Mouse (Mus musculus) left cerebral cortex, postnatal 14 days (tissue): Measurements from ENCODE around the gene Olfr889. TPM values are rescaled to one million over a fixed set of nuclear protein-coding genes. Genes with fewer than 3 reads are reported as not detected.
"Not testable (repeated sequence)": the region's sequence is repeated elsewhere in the genome, so short reads cannot be mapped to it uniquely, and the experiment has no call there.

Experiments
- DNase-seq, 2 experiments: peaks; one replicate each; pipeline ENCODE4 v3.0.0; 2021 to 2022; ENCODE audit warnings: low spot score in 2 of 2, mixed read lengths in 1 of 2
- intact Hi-C: fragments of 180-260 bp; cut with DNase I; formaldehyde crosslinking; loops from one replicate; pipeline ENCODE4 v1.15.1; 2025
- long read RNA-seq, 2 experiments: library from polyadenylated mRNA; stranded (forward); transcript quantifications; one replicate each; pipeline ENCODE4 v2.0.0; 2021
- total RNA-seq, 2 experiments: library from RNA; stranded (reverse); gene quantifications; 2 replicates each; pipeline ENCODE4 v1.2.3; 2021

The Olfr889 gene
- total RNA-seq: not detected
- long read RNA-seq, experiment 1: 0 reads
- long read RNA-seq, experiment 2: 0 reads

DNA sequence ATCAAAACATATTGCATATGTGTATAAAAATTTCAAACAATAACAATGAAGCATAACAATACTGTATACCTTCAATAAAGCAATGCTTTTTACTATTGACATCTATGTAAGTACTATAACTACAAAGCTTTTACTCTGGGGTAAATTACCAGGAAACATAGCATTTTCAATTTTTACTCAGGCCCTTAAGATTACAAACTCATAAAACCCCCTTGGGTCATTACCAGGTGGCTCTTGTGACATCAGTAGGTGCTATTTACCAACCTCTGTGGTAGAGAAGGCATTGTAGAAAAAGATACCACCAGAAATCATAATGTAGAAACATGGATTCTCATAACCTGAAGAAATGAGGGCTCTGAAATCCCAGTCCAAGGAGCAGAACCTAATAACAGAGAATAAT is at the start of gene Olfr889:
Gene Olfr889, plus strand, starts transcription at position 301 of the 400 bp plus-strand sequence.
- intact Hi-C loops: no loop called here
- DNase-seq: no peak

- DNase-seq: no peak
- intact Hi-C loops: no loop called here
These were observed 31.2 kb upstream of the Olfr889 start, which contains the start of gene Olfr887 for GRCm38 (mm10) chr9:38083772-38084171. Gene Olfr887, plus strand, starts transcription at chr9:38084072.

- intact Hi-C loops: no loop called here
- DNase-seq: no peak
These were observed 7.2 kb upstream of the Olfr889 start, which contains the start of gene Olfr888 for GRCm38 (mm10) chr9:38107828-38108227. Gene Olfr888, plus strand, starts transcription at chr9:38108128.

GRCm38 (mm10) chr9:38142217-38142616 is 27.2 kb downstream of the Olfr889 start, which contains the start of gene Olfr890:
Gene Olfr890, plus strand, starts transcription at chr9:38142517.
- intact Hi-C loops: no loop called here
- DNase-seq: no peak

- DNase-seq, intact Hi-C loops: not testable (repeated sequence)
These were observed 53.3 kb downstream of the Olfr889 start for GRCm38 (mm10) chr9:38168341-38168740.

Other genes starting within 250 kb of the Olfr889 start
- gene Olfr145, start 218.5 kb upstream of the Olfr889 start, total RNA-seq: not detected
- gene Olfr878, start 197.4 kb upstream of the Olfr889 start, total RNA-seq: not detected
- not detected for gene Olfr881, start 123.4 kb upstream of the Olfr889 start, total RNA-seq
- gene Olfr883, start 89.4 kb upstream of the Olfr889 start, total RNA-seq: not detected
- gene Olfr884, start 68.6 kb upstream of the Olfr889 start, total RNA-seq: not detected
- gene Olfr885, start 53.9 kb upstream of the Olfr889 start, total RNA-seq: not detected
- not detected for gene Olfr887, start 31.1 kb upstream of the Olfr889 start, total RNA-seq
- gene Olfr888, start 7.1 kb upstream of the Olfr889 start, total RNA-seq: not detected
- gene Olfr890, start 27.3 kb downstream of the Olfr889 start, total RNA-seq: not detected
- not detected for gene Olfr891, start 65.6 kb downstream of the Olfr889 start, total RNA-seq
- not detected for gene Olfr893, start 93.2 kb downstream of the Olfr889 start, total RNA-seq
- not detected for gene Olfr894, start 102.9 kb downstream of the Olfr889 start, total RNA-seq
- not detected for gene Olfr143, start 137.6 kb downstream of the Olfr889 start, total RNA-seq
- not detected for gene Olfr895, start 152.7 kb downstream of the Olfr889 start, total RNA-seq
- gene Olfr896-ps1, start 175.9 kb downstream of the Olfr889 start, total RNA-seq: not detected
- gene Olfr25, start 213.9 kb downstream of the Olfr889 start, total RNA-seq: under 1 TPM in 1 of 2 experiments, not detected in 1; 0.04 TPM
- not detected for gene Olfr898, start 233.2 kb downstream of the Olfr889 start, total RNA-seq